Comparison of ENCODE assay signal across 9 mouse cellular contexts in genomic region chr11:60809546-60809945, GRCm38 (mm10). TPM values are rescaled to one million over a fixed set of nuclear protein-coding genes. Genes with fewer than 3 reads are reported as not detected.
DNase-seq lines count a peak whose midpoint lies in the region; ATAC-seq and TF ChIP-seq lines count a peak whose summit lies in the region.
"Had no signal": no experiment of that assay in that cellular context is flagged by ENCODE, and none has a peak within 500 bp of the region (broad histone marks: within the 10 kb centered on the region; RNA-seq: fewer than 3 reads in every experiment).

No protein-coding gene starts in this region.

- no peak overlapping the region for H3K27ac ChIP-seq in embryonic fibroblast, embryonic 13.5 days (ENCODE audit: insufficient read depth, low read length)
- no peak overlapping the region for H3K27ac ChIP-seq in neural tube, embryonic 13.5 days (replicated peaks)

- no peak for TF ChIP-seq CTCF in embryonic fibroblast, embryonic 13.5 days (IDR thresholded peaks at IDR 0.05; ENCODE audit: borderline replicate concordance, insufficient read depth, low read length)

- peaks cover 8% of the 10 kb centered on the region for H3K36me3 ChIP-seq in megakaryocyte, embryonic 14.5 days (replicated peaks; ENCODE audit: low read length)
- no peaks in the 10 kb centered on the region for H3K36me3 ChIP-seq in neural tube, embryonic 13.5 days

- whole genome bisulfite sequencing in neural tube, embryonic 13.5 days = 89% methylated on average over 1 of the region's 1 CpGs

- no peak overlapping the region for H3K9ac ChIP-seq in neural tube, embryonic 13.5 days

- no peak for TF ChIP-seq POLR2A in embryonic fibroblast, embryonic 13.5 days (IDR thresholded peaks at IDR 0.05; ENCODE audit: low read depth, low read length)

- 0 out of 2 replicates have a peak, but pooled peaks cover 5% of the 10 kb centered on the region for H3K9me3 ChIP-seq in megakaryocyte, embryonic 14.5 days
- H3K9me3 ChIP-seq in neural tube, embryonic 13.5 days = no peaks in the 10 kb centered on the region

- peak overlapping the region; percentile 91 for H3K4me3 ChIP-seq in megakaryocyte, embryonic 14.5 days (replicated peaks)
- H3K4me3 ChIP-seq in embryonic fibroblast, embryonic 13.5 days (ENCODE audit: insufficient read depth, low read length) = peak overlapping the region; percentile 51; the same call in 1 of the 2 replicates
- no peak overlapping the region for H3K4me3 ChIP-seq in neural tube, embryonic 13.5 days

- H3K4me2 ChIP-seq in neural tube, embryonic 13.5 days = 0 out of 2 replicates have a peak overlapping the region, but pooled peaks have one; percentile 73

- intact Hi-C loops in left cerebral cortex, postnatal 10 days (cut with DNase I) = no loop called here

- no peak for ATAC-seq in megakaryocyte, adult 5-6 weeks (ENCODE audit: poor library complexity, severe bottlenecking)
- ATAC-seq in neural tube, embryonic 13.5 days (ENCODE audit: low read depth) = no peak

- peaks cover 34% of the 10 kb centered on the region for H3K4me1 ChIP-seq in megakaryocyte, embryonic 14.5 days
- H3K4me1 ChIP-seq in embryonic fibroblast, embryonic 13.5 days (ENCODE audit: control insufficient read depth, insufficient read depth, low read length) = peaks cover 5% of the 10 kb centered on the region; the same call in 1 of the 2 replicates
- peaks cover 27% of the 10 kb centered on the region for H3K4me1 ChIP-seq in neural tube, embryonic 13.5 days (replicated peaks)

- peak; percentile 64 for DNase-seq in kidney, adult 9 months
- no peak for DNase-seq in cerebellum, adult 18-20 months
- no peak for DNase-seq in testis, postnatal 14 days (ENCODE audit: low spot score)
- DNase-seq in left cerebral cortex, postnatal 10 days (ENCODE audit: extremely low spot score in 1 of 2, low spot score in 2 of 2) = no peak
- DNase-seq: cerebellum, postnatal 14 days had no signal

- H3K27me3 ChIP-seq in megakaryocyte, embryonic 14.5 days (replicated peaks) = no peaks in the 10 kb centered on the region
- H3K27me3 ChIP-seq in neural tube, embryonic 13.5 days = no peaks in the 10 kb centered on the region

RNA-seq across cellular contexts. Expression of gene Shmt1, which starts 2.0 kb away (rescaled TPM):
- 0.75 and 7.4 TPM in 2 replicates for polyA plus RNA-seq in megakaryocyte, embryonic 14.5 days (2012; ENCODE audit: insufficient read depth, low replicate concordance)
- total RNA-seq in megakaryocyte, adult 5-6 weeks (2015) = 4.1 and 6.2 TPM in 2 replicates
- 13.7 and 15.6 TPM in 2 replicates for total RNA-seq in megakaryocyte, adult 5-6 weeks (2017)
- 12.9 and 14.9 TPM in 2 replicates for polyA plus RNA-seq in embryonic fibroblast, embryonic 13.5 days (2011; ENCODE audit: insufficient read length, low read depth, missing spikeins)
- 5.0 and 7.2 TPM in 2 replicates for polyA plus RNA-seq in neural tube, embryonic 13.5 days (2015; fragmentation: Nextera tagmentation; extraction: Ambion mirVana)
- 1 to 10 TPM; 3.3 to 4.2 TPM for total RNA-seq in left cerebral cortex, postnatal 10 days (2021)

RNA-seq across cellular contexts. Expression of gene Dhrs7b, which starts 20.9 kb away (rescaled TPM):
- 3.3 TPM in 1 of 2 replicates, not detected in the other for polyA plus RNA-seq in megakaryocyte, embryonic 14.5 days (2012; ENCODE audit: insufficient read depth, low replicate concordance)
- 11.1 and 16.8 TPM in 2 replicates for total RNA-seq in megakaryocyte, adult 5-6 weeks (2015)
- total RNA-seq in megakaryocyte, adult 5-6 weeks (2017) = 12.9 and 15.6 TPM in 2 replicates
- 19.8 and 21.8 TPM in 2 replicates for polyA plus RNA-seq in embryonic fibroblast, embryonic 13.5 days (2011; ENCODE audit: insufficient read length, low read depth, missing spikeins)
- 31.0 and 32.1 TPM in 2 replicates for polyA plus RNA-seq in neural tube, embryonic 13.5 days (2015; fragmentation: Nextera tagmentation; extraction: Ambion mirVana)
- 10 to 100 TPM; 29.1 to 29.7 TPM for total RNA-seq in left cerebral cortex, postnatal 10 days (2021)

RNA-seq across cellular contexts. Expression of gene Smcr8, which starts 32.2 kb away (rescaled TPM):
- polyA plus RNA-seq in megakaryocyte, embryonic 14.5 days (2012; ENCODE audit: insufficient read depth, low replicate concordance) = 0.50 TPM in 1 of 2 replicates, not detected in the other
- total RNA-seq in megakaryocyte, adult 5-6 weeks (2015) = 27.4 and 32.1 TPM in 2 replicates
- 16.8 and 18.7 TPM in 2 replicates for total RNA-seq in megakaryocyte, adult 5-6 weeks (2017)
- polyA plus RNA-seq in embryonic fibroblast, embryonic 13.5 days (2011; ENCODE audit: insufficient read length, low read depth, missing spikeins) = 21.4 and 22.2 TPM in 2 replicates
- 6.1 and 6.5 TPM in 2 replicates for polyA plus RNA-seq in neural tube, embryonic 13.5 days (2015; fragmentation: Nextera tagmentation; extraction: Ambion mirVana)
- 10 to 100 TPM; 24.6 to 26.0 TPM for total RNA-seq in left cerebral cortex, postnatal 10 days (2021)

RNA-seq across cellular contexts. Expression of gene Top3a, which starts 32.4 kb away (rescaled TPM):
- 1.9 and 4.7 TPM in 2 replicates for polyA plus RNA-seq in megakaryocyte, embryonic 14.5 days (2012; ENCODE audit: insufficient read depth, low replicate concordance)
- total RNA-seq in megakaryocyte, adult 5-6 weeks (2015) = 6.0 and 10.5 TPM in 2 replicates
- total RNA-seq in megakaryocyte, adult 5-6 weeks (2017) = 12.6 and 14.8 TPM in 2 replicates
- polyA plus RNA-seq in embryonic fibroblast, embryonic 13.5 days (2011; ENCODE audit: insufficient read length, low read depth, missing spikeins) = 9.7 and 11.7 TPM in 2 replicates
- 8.5 and 10.0 TPM in 2 replicates for polyA plus RNA-seq in neural tube, embryonic 13.5 days (2015; fragmentation: Nextera tagmentation; extraction: Ambion mirVana)
- 1 to 10 TPM; 4.7 to 5.3 TPM for total RNA-seq in left cerebral cortex, postnatal 10 days (2021)
